Mouse (Mus musculus): ENCODE data around the gene Itih4. TPM values are rescaled to one million over a fixed set of nuclear protein-coding genes. Genes with fewer than 3 reads are reported as not detected.

Gene Itih4
- under 1 TPM in 1 of 2 experiments, not detected in 1; 0.41 TPM for total RNA-seq (2023)

DNA sequence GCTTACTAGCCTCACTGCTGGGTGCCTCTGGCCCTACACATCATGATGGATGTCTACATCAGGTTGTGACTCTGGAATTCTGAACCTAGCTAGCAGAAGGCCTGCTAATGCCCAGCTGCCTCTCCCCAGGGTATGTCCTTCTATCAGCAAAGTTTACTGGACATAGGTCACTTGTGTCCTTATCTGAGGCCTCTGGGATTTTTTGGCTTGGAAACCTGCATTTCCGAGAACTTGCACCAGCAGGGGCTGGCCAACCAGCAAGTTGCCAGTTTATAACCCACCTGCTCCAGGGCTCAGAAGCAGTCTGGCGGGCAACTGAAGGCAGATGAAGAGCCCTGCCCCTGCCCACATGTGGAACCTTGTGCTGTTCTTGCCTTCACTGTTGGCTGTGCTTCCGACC is at the start of gene Itih4:
TSS of gene Itih4 (plus strand) at position 273 of the 400 bp plus-strand sequence.

DNA sequence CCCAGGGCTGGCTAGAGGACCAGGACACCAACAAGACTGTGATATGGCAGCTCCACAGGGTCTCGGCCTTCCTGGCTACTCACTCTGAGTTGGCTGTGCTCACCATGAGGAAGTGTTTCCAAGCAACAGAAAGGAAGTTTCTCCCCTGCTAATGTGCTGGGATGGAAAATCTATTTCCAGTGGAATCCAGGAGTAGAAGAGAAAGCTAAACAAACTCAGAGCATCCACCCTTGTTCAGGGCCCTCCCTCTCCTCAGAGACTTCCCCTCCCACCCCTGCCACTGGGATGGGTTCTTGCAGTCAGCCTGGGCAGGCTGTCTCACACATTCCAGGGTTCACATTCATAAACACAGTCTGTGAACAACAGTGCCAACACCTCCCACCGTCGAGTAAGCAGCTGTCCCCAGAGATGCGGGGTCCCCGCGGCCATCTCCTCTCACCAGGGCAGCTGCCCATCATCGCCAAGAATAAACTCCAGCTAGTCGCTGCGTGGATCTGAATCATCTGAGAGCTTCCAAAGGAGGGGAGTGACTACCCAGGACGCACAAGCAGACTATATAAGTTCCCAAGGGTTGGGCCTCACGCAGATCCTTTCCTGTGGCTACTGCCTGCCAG is 7.2 kb upstream of the Itih4 start, which contains the start of gene Mustn1:
TSS of gene Mustn1 (plus strand) at position 243 of the 614 bp plus-strand sequence.

DNA sequence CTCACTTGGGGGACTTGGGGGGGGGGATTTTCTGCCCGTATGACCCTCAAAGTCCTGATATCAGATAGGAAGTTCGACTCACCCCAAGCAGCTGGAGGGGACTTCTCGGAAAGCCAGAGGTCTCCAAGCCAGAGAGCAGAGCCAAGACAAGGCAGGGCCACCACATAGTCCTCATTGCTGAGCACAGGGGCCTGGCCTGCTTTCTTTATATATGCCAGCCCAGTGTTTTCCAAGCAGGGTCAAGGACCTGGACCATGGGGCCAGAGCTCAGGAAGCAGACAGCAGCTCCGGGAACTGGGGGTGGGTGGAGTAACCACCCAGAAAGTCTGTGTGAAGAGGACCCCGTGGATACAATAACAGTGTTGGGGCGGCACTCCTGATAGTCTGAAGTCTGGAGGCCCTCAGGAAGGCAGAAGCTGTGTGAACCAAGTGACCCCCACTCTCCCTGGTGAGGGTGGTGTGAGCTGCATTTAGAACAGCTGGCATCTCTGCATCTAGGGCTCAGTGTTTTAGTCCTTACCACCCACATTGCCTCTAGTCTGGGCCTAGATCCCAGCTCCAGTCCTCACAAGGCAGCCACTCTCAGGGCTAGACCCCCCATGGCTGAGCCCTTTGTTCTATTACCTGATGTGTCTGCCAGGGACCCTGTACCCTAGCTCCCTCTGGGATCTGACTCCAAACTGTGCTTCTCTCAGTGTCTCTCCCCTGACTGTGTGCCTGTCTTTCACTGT is 37.3 kb downstream of the Itih4 start, which contains the start of gene Itih3:
TSS of gene Itih3 (minus strand) at position 386 of the 731 bp plus-strand sequence.

DNA sequence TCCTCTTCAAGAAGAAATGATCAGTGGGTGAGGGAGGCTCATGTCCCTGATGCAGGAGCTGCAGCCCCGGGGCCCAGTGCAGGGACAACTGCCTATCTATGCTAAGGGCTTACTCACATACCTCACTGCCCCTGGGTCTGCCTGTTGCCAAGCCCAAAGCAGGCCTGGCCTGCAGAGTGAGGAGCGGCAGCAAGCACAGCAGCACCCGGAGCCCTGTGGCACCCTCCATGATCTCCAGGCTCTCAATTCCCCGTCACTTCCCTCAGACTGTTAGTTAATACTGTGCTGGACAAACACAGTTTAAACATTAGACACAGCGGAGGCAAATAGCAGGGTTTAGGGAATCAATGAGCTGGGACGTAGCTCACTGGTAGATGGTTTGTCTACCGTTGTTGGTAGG is 56.8 kb downstream of the Itih4 start, which contains the start of gene Itih1:
TSS of gene Itih1 (minus strand) at position 252 of the 400 bp plus-strand sequence.

DNA sequence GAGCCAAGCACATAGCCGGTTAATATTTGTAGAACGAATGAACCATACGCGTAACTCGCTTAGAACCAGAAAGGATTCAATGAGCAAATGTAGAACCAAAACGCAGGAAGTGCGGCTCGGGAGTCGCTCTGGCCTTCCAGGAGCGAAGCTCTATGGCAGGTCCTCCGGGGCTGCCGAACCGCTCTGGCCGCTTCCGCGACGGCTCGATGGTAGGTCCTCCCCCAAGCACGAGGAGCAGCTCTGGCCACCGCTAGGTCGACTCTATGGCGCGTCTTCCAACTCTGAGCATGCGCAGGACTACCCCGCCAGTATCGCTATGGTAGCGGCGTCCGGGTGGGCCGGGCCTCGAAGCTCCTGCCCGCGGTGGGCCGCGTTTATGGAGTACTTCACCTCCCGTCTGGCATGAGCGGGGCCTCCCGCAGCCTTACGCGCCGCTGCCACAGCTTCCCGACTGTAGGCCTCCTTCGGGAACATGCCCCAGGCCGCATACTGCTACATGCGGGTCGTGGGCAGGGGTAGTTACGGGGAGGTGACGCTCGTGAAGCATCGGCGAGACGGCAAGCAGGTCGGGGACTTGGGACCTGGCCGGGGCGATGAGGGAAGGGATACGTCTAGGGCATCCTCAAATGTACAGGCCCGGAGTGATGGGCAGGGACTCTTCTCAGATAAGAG is 65.0 kb downstream of the Itih4 start, which contains the start of gene Nek4:
TSS of gene Nek4 (plus strand) at position 224 of the 672 bp plus-strand sequence.

Other genes with a start within 250 kb of the Itih4 start
- gene Rft1, start 232.1 kb upstream of the Itih4 start, total RNA-seq (2023) = 10 to 100 TPM; 14.4 to 18.9 TPM
- gene Sfmbt1, start 171.6 kb upstream of the Itih4 start, total RNA-seq (2023) = 10 to 100 TPM; 12.5 to 14.1 TPM
- gene Tmem110, start 60.9 kb upstream of the Itih4 start, total RNA-seq (2023) = 10 to 100 TPM; 16.1 to 16.2 TPM
- gene Mustn1, start 7.3 kb upstream of the Itih4 start, total RNA-seq (2023) = 1 to 10 TPM; 3.0 to 4.4 TPM
- gene Itih3, start 37.3 kb downstream of the Itih4 start, total RNA-seq (2023) = not detected
- gene Itih1, start 56.8 kb downstream of the Itih4 start, total RNA-seq (2023) = not detected
- 1 to 10 TPM; 4.5 to 4.9 TPM for gene Nek4, start 64.9 kb downstream of the Itih4 start, total RNA-seq (2023)
- 10 to 100 TPM in 1 of 2 experiments, 1 to 10 TPM in 1; 8.8 to 13.1 TPM for gene Glt8d1, start 114.9 kb downstream of the Itih4 start, total RNA-seq (2023)
- 100 to 1,000 TPM in 1 of 2 experiments, 10 to 100 TPM in 1; 98.0 to 122 TPM for gene Spcs1, start 115.2 kb downstream of the Itih4 start, total RNA-seq (2023)
- 10 to 100 TPM; 79.8 to 85.7 TPM for gene Pbrm1, start 132.7 kb downstream of the Itih4 start, total RNA-seq (2023)
- 100 to 1,000 TPM; 279 to 306 TPM for gene Gnl3, start 132.7 kb downstream of the Itih4 start, total RNA-seq (2023)
- 10 to 100 TPM; 49.3 to 61.1 TPM for gene Smim4, start 242.5 kb downstream of the Itih4 start, total RNA-seq (2023)
- gene Nt5dc2, start 244.6 kb downstream of the Itih4 start, total RNA-seq (2023) = 1 to 10 TPM; 1.2 to 2.0 TPM

Measured in T-cell, adult 66 days (primary cell).